In the genomic region with DNA sequence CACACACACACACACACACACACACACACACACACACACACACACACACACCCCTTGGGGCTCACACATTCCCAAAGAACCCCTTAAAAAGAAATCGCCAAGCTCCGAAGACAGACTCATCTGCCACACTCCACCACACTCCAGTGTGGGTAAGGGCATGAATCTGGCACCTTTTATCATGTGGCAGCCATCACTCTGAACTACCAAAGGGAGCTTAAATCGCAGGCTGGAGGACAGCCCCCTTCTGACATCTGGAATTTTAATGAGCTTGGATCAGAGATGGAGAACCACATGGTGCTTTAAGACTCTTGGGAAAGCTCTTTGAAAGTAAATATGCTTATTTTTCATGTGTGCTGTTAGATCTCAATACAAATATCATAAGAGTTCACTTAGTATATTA, we compare ENCODE assay signal across 30 mouse cellular contexts.
DNase-seq lines count a peak whose midpoint lies in the region; ATAC-seq and TF ChIP-seq lines count a peak whose summit lies in the region.
"Had no signal": no experiment of that assay in that cellular context is flagged by ENCODE, and none has a peak within 500 bp of the region (broad histone marks: within the 10 kb centered on the region; RNA-seq: fewer than 3 reads in every experiment).

No protein-coding gene starts in this region.

- 30% methylated on average over 3 of the region's 3 CpGs for WGBS in lung, embryonic 14.5 days
- WGBS in midbrain, embryonic 14.5 days: 56% methylated on average over 3 of the region's 3 CpGs
- 73% methylated on average over 3 of the region's 3 CpGs for WGBS in midbrain, embryonic 11.5 days
- WGBS in limb, embryonic 11.5 days: 43% methylated on average over 3 of the region's 3 CpGs

- no peaks in the 10 kb centered on the region for H3K9me3 ChIP-seq in lung, embryonic 14.5 days (ENCODE audit: low read depth, low read length)
- H3K9me3 ChIP-seq in midbrain, embryonic 14.5 days (ENCODE audit: control insufficient read depth, low read length): no peaks in the 10 kb centered on the region
- H3K9me3 ChIP-seq in midbrain, embryonic 11.5 days (ENCODE audit: control insufficient read depth, low read length): no peaks in the 10 kb centered on the region
- H3K9me3 ChIP-seq in limb, embryonic 11.5 days (ENCODE audit: control insufficient read depth, low read length): no peaks in the 10 kb centered on the region
- H3K9me3 ChIP-seq: heart, embryonic 13.5 days; hindbrain, embryonic 10.5 days; hindbrain, embryonic 15.5 days; kidney, embryonic 15.5 days; midbrain, embryonic 15.5 days; neural tube, embryonic 15.5 days had no signal

- peak overlapping the region; percentile 73; the same call in 1 of the 2 replicates for H3K27ac ChIP-seq in lung, embryonic 14.5 days (ENCODE audit: low read depth)
- H3K27ac ChIP-seq in midbrain, embryonic 14.5 days (replicated peaks; ENCODE audit: low read depth, low read length): no peak overlapping the region
- no peak overlapping the region for H3K27ac ChIP-seq in midbrain, embryonic 11.5 days (ENCODE audit: low read depth, low read length)
- H3K27ac ChIP-seq in limb, embryonic 11.5 days (replicated peaks; ENCODE audit: low read depth, low read length): no peak overlapping the region; the same call in 1 of the 2 replicates
- H3K27ac ChIP-seq: heart, adult 2 months; heart, embryonic 13.5 days; hindbrain, embryonic 15.5 days; layer of hippocampus, adult 2 months; midbrain, embryonic 15.5 days; neural tube, embryonic 15.5 days had no signal

- H3K9ac ChIP-seq in lung, embryonic 14.5 days: no peak overlapping the region
- no peak overlapping the region for H3K9ac ChIP-seq in midbrain, embryonic 14.5 days (replicated peaks; ENCODE audit: low read length)
- no peak overlapping the region for H3K9ac ChIP-seq in midbrain, embryonic 11.5 days (ENCODE audit: low read length)
- H3K9ac ChIP-seq in limb, embryonic 11.5 days (ENCODE audit: low read length): no peak overlapping the region
- H3K9ac ChIP-seq: heart, embryonic 13.5 days; hindbrain, embryonic 15.5 days; kidney, embryonic 15.5 days; liver, postnatal 0 days; midbrain, embryonic 15.5 days; neural tube, embryonic 15.5 days had no signal

- 0 out of 2 replicates have a peak overlapping the region, but pooled peaks have one; percentile 35 for H3K4me2 ChIP-seq in lung, embryonic 14.5 days
- no peak overlapping the region for H3K4me2 ChIP-seq in midbrain, embryonic 14.5 days (ENCODE audit: low read length)
- H3K4me2 ChIP-seq in midbrain, embryonic 11.5 days: no peak overlapping the region
- no peak overlapping the region for H3K4me2 ChIP-seq in limb, embryonic 11.5 days (ENCODE audit: low read depth, severe bottlenecking)
- H3K4me2 ChIP-seq: heart, embryonic 13.5 days; hindbrain, embryonic 15.5 days; kidney, embryonic 15.5 days; liver, embryonic 11.5 days; midbrain, embryonic 15.5 days; neural tube, embryonic 15.5 days had no signal

- peak; percentile 54; the same call in 1 of the 2 replicates for ATAC-seq in lung, embryonic 14.5 days (ENCODE audit: insufficient read depth)
- ATAC-seq in midbrain, embryonic 14.5 days (ENCODE audit: low FRiP score, low TSS enrichment): no peak
- no peak for ATAC-seq in midbrain, embryonic 11.5 days (ENCODE audit: low FRiP score)
- 0 out of 2 replicates have a peak, but pooled peaks have one; percentile 57 for ATAC-seq in limb, embryonic 11.5 days (ENCODE audit: insufficient number of reproducible peaks, low FRiP score, low TSS enrichment, low read depth)
- ATAC-seq: forebrain, embryonic 16.5 days; liver, postnatal 0 days; midbrain, embryonic 15.5 days; Patski had no signal

- H3K4me3 ChIP-seq in lung, embryonic 14.5 days (ENCODE audit: low read depth, low read length): no peak overlapping the region
- H3K4me3 ChIP-seq in midbrain, embryonic 14.5 days (replicated peaks; ENCODE audit: low read depth, low read length): no peak overlapping the region
- H3K4me3 ChIP-seq in midbrain, embryonic 11.5 days (ENCODE audit: low read depth, low read length): no peak overlapping the region
- H3K4me3 ChIP-seq in limb, embryonic 11.5 days (ENCODE audit: low read depth, low read length): no peak overlapping the region
- H3K4me3 ChIP-seq: erythroblast, embryonic 14.5 days; heart, adult 2 months; heart, embryonic 13.5 days; hindbrain, embryonic 10.5 days; hindbrain, embryonic 15.5 days; kidney, embryonic 15.5 days; layer of hippocampus, adult 2 months; megakaryocyte, embryonic 14.5 days; midbrain, embryonic 15.5 days; neural tube, embryonic 15.5 days had no signal

- H3K4me1 ChIP-seq in lung, embryonic 14.5 days (ENCODE audit: insufficient read depth): peaks cover 11% of the 10 kb centered on the region; the same call in 1 of the 2 replicates
- no peaks in the 10 kb centered on the region for H3K4me1 ChIP-seq in midbrain, embryonic 14.5 days (ENCODE audit: control insufficient read depth, insufficient read depth, low read length)
- H3K4me1 ChIP-seq in midbrain, embryonic 11.5 days (ENCODE audit: control insufficient read depth, insufficient read depth, low read length): 0 out of 2 replicates have a peak, but pooled peaks cover 2% of the 10 kb centered on the region
- peaks cover 14% of the 10 kb centered on the region for H3K4me1 ChIP-seq in limb, embryonic 11.5 days (ENCODE audit: control insufficient read depth, insufficient read depth, low read length)
- H3K4me1 ChIP-seq: hindbrain, embryonic 15.5 days; midbrain, embryonic 15.5 days; neural tube, embryonic 15.5 days had no signal

- DNase-seq in lung, embryonic 14.5 days: peak; percentile 30
- no peak for DNase-seq in lung, postnatal 14 days
- peak; percentile 7 for DNase-seq in midbrain, embryonic 14.5 days
- DNase-seq in midbrain, embryonic 11.5 days (ENCODE audit: low spot score, missing footprints): no peak
- peak; percentile 48 for DNase-seq in limb, embryonic 11.5 days (ENCODE audit: low spot score)
- peak; percentile 28 for DNase-seq in mesoderm, embryonic 11.5 days (ENCODE audit: low read depth, low spot score)
- no peak for DNase-seq in layer of hippocampus, adult 8-10 months (ENCODE audit: low spot score in 2 of 2)
- no peak for DNase-seq in spleen, postnatal 4 days (ENCODE audit: low spot score in 2 of 2)
- DNase-seq: cerebellum, adult 11-12 months; cerebellum, adult 9-11 months; gastrocnemius, postnatal 25 days; kidney, adult 18-20 months; kidney, postnatal 36 days; liver, postnatal 0 days; retina, postnatal 1 day; right cerebral cortex, postnatal 25 days; thymus, postnatal 4 days had no signal

- TF ChIP-seq CTCF in lung, embryonic 14.5 days (IDR thresholded peaks at IDR 0.05; ENCODE audit: low read depth): no peak

- no peaks in the 10 kb centered on the region for H3K27me3 ChIP-seq in lung, embryonic 14.5 days (ENCODE audit: insufficient read depth, low read length)
- no peaks in the 10 kb centered on the region for H3K27me3 ChIP-seq in midbrain, embryonic 14.5 days (ENCODE audit: control insufficient read depth, insufficient read depth, low read length)
- H3K27me3 ChIP-seq in midbrain, embryonic 11.5 days (ENCODE audit: control insufficient read depth, insufficient read depth, low read length): no peaks in the 10 kb centered on the region
- H3K27me3 ChIP-seq in limb, embryonic 11.5 days (ENCODE audit: control insufficient read depth, insufficient read depth, low read length): no peaks in the 10 kb centered on the region
- H3K27me3 ChIP-seq: heart, embryonic 13.5 days; hindbrain, embryonic 15.5 days; kidney, embryonic 15.5 days; megakaryocyte, embryonic 14.5 days; midbrain, embryonic 15.5 days; neural tube, embryonic 15.5 days; Patski had no signal

- H3K36me3 ChIP-seq in lung, embryonic 14.5 days (ENCODE audit: insufficient read depth): no peaks in the 10 kb centered on the region
- no peaks in the 10 kb centered on the region for H3K36me3 ChIP-seq in midbrain, embryonic 14.5 days (ENCODE audit: control insufficient read depth, insufficient read depth, low read length)
- no peaks in the 10 kb centered on the region for H3K36me3 ChIP-seq in midbrain, embryonic 11.5 days (ENCODE audit: control insufficient read depth, insufficient read depth, low read length)
- H3K36me3 ChIP-seq in limb, embryonic 11.5 days (ENCODE audit: control insufficient read depth, insufficient read depth, low read length): no peaks in the 10 kb centered on the region
- H3K36me3 ChIP-seq: heart, embryonic 13.5 days; hindbrain, embryonic 10.5 days; hindbrain, embryonic 15.5 days; kidney, embryonic 15.5 days; midbrain, embryonic 15.5 days; neural tube, embryonic 15.5 days had no signal

Comparison
In these comparisons a context has a peak if more than half of its experiments do, and no peak if none do; other contexts are left out.
1. DNase-seq: peak in lung, embryonic 14.5 days (single experiment), midbrain, embryonic 14.5 days (single experiment), limb, embryonic 11.5 days (single experiment) and mesoderm, embryonic 11.5 days (single experiment); none in lung, postnatal 14 days (single experiment), midbrain, embryonic 11.5 days (single experiment), layer of hippocampus, adult 8-10 months (0 of 2) and spleen, postnatal 4 days (0 of 2).
2. ATAC-seq: peak in lung, embryonic 14.5 days (single experiment) and limb, embryonic 11.5 days (single experiment); none in midbrain, embryonic 14.5 days (single experiment) and midbrain, embryonic 11.5 days (single experiment).